Mouse (Mus musculus): ENCODE data around the gene Atp5c1.

DNA sequence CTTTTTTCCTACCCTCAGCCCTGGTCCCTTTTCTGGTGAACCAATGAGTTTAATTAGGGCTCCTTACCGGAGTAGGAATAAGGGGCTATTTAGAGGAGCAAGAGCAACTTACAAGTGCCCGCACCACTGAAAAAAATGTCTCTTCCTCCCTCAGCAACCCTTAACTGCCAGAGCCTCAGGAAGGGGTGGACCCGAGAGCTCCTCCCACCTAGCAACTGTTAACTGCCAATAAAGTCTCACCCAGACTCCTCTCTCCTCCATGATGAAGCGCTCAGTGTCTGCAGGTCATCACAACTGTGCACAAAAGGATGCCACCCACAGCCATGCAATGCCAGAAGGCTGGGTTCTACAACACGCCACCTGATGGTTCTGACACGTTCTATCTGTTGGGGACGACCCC is 8.6 kb downstream of the Atp5c1 start:
- TF ChIP-seq CTCF (IDR thresholded peaks at IDR 0.05; ENCODE audit: extremely low read depth, insufficient read depth, insufficient read length, insufficient replicate concordance), result no peak
- no peak for TF ChIP-seq POLR2A (IDR thresholded peaks at IDR 0.05; ENCODE audit: low read depth, low read length)
